Mouse (Mus musculus) bone marrow macrophage, adult 2 months (primary cell): ENCODE results near the gene Lbh.

ENCODE experiments used
- CTCF ChIP-seq: IDR thresholded peaks from 2 replicates; pipeline ENCODE4 v1.5.1; 2012; ENCODE audit warnings: low read depth, mild to moderate bottlenecking, low read length, moderate library complexity
- POLR2A ChIP-seq: IDR thresholded peaks from 2 replicates; pipeline ENCODE4 v1.6.1; 2012; ENCODE audit warnings: mild to moderate bottlenecking, low read depth, low read length, borderline replicate concordance

DNA sequence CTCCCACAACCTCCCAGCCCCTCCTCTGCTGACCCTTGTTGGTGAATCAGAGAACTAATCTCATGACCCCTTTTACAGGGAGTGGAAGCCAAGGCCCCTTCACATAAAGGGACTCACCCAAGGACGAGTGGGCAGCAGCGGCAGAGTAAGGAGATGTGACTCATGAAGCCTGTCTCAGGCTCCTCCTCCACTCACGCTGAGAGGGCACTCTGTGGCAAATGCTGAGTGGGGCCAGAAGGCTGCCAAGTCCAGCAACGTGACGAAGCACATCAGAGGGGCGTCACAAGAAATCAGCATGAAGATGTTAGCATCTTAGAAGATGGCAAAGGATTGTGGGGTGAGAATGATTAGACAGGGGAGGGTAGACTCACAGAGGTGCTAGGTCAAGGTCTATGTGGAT lies 64.1 kb downstream of the Lbh start:
- TF ChIP-seq CTCF (no peak), POLR2A (no peak)
